Mouse (Mus musculus) hindbrain, embryonic 10.5 days (tissue): Measurements from ENCODE around the gene Tmem108. TPM values are rescaled to one million over a fixed set of nuclear protein-coding genes. Genes with fewer than 3 reads are reported as not detected.
A peak's percentile ranks its signal among the peaks of the same experiment; 100 is the strongest.

ENCODE experiments used
- DNase-seq: peaks from one replicate; pipeline ENCODE4 v3.0.0-alpha.2; 2017; ENCODE audit warnings: low spot score
- H3K27ac ChIP-seq: fragments of 300-500 bp; sonication (generic); 2 replicates; pipeline ENCODE4 v1.5.1; 2016; ENCODE audit warnings: mild to moderate bottlenecking, moderate library complexity
- H3K27me3 ChIP-seq: fragments of 300-500 bp; sonication (generic); 2 replicates; pipeline ENCODE4 v1.6.1; 2016; ENCODE audit warnings: mild to moderate bottlenecking; ENCODE audit not compliant: poor library complexity, insufficient read depth, severe bottlenecking
- H3K36me3 ChIP-seq: fragments of 300-500 bp; sonication (generic); 2 replicates; pipeline ENCODE4 v1.6.1; 2016; ENCODE audit warnings: mild to moderate bottlenecking, moderate library complexity
- H3K4me1 ChIP-seq: fragments of 300-500 bp; sonication (generic); replicated peaks from 2 replicates; pipeline ENCODE4 v1.6.1; 2016; ENCODE audit warnings: mild to moderate bottlenecking
- H3K4me3 ChIP-seq: fragments of 300-500 bp; sonication (generic); 2 replicates; pipeline ENCODE4 v1.5.1; 2016; ENCODE audit warnings: mild to moderate bottlenecking, moderate library complexity
- H3K9me3 ChIP-seq: fragments of 300-500 bp; sonication (generic); 2 replicates; pipeline ENCODE4 v1.6.1; 2016; ENCODE audit warnings: mild to moderate bottlenecking, moderate library complexity
- WGBS: fragments of 180-500 bp; shearing (Covaris S2); methylation state at CpG from one replicate; pipeline ENCODE4 v1.1.7; 2016; 5-methylcytosine and 5-hydroxymethylcytosine counted together
- polyA plus RNA-seq: library from polyadenylated mRNA; unstranded; fragments of >200 nt; fragmentation: Nextera tagmentation; extraction: Ambion mirVana; gene quantifications from 2 replicates; pipeline ENCODE4 v1.2.1, GENCODE M21; 2016

Tmem108 gene
- polyA plus RNA-seq, 1 experiment from 2014 or later: 20.1 TPM

DNA sequence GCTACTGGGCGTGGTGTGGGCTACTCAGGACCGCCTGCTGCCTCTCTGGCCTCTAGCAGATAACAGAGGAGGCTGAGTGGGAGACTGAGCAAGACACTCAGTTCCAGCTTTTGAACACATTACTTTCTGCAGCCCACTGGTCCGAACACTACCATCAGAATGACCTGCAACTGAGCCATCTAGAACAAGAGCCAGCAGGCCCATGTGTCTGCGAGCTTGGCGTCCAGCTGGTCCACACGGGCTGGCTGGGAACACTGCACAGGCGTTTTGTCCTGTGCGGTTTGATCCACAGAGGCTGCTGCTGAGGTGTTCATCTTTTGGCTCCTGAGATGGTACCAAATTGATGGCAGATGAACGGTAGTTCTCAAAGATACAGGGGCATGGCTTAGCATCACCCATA is 196.5 kb downstream of the Tmem108 start:
- H3K27me3 ChIP-seq: 0 out of 2 replicates have a peak, but pooled peaks cover 8% of the 10 kb centered on the region
- H3K4me1 ChIP-seq: peaks cover 28% of the 10 kb centered on the region
- no peak overlapping the region for H3K4me3 ChIP-seq
- no peak for DNase-seq
- no peaks in the 10 kb centered on the region for H3K9me3 ChIP-seq
- 91% methylated on average over 9 of the region's 9 CpGs for WGBS
- no peaks in the 10 kb centered on the region for H3K36me3 ChIP-seq
- no peak overlapping the region for H3K27ac ChIP-seq

DNA sequence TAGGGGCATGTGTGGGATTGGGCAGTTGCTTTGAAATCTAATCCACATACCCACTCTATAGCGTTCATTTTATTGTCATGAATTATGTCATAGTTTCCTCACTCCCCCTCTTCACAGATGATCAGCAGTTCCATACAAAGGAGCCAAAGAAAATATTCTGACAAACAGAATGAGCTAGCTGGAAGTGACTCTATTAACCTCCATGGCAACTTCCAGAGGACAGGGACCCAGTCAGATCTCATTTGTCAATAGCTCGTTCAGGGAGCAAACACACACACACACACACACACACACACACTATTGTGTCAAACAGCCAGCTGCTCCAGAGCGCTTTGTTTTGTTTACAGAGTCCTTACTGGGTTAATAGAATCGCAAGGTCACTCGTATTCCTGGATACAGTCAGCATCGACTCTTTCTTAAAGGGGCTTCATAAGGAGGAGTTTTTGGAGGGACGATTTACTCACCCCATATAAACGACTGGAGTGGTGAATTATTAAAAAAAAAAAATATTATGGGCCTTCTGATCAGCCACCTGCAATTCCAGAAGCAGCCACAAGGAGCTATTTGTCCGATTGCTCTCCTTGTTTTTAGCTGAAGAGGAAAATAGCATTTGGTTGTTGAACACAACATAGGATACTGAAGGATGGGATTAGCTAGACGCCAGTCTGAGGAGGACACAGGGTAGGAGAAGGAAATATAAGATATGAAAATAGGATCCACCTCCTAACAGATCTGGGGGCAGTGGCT is 197.6 kb downstream of the Tmem108 start:
- peak overlapping the region; percentile 57 for H3K27ac ChIP-seq

DNA sequence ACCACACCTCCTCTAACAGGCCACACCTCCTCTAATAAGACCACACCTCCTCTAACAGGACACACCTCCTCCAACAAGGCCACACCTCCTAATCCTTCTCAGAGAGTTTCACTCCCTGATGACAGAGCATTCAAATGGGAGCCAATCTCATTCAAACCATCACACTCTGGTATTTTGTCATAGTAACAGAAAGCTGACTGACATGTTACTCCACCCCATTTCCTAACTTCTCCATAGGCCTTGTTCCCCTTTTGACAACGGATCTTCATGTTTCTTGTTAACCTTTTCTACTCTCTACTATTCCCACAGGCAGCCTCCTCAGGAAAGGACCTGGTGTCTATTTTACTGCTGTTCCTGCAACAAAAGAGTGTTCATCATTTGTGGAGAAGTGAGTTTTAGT is 199.6 kb downstream of the Tmem108 start:
- Histone ChIP-seq H3K4me3 (no peak overlapping the region), H3K27ac (no peak overlapping the region), H3K27me3 (peaks cover 13% of the 10 kb centered on the region; the same call in 1 of the 2 replicates), H3K36me3 (no peaks in the 10 kb centered on the region), H3K9me3 (no peaks in the 10 kb centered on the region), H3K4me1 (peaks cover 32% of the 10 kb centered on the region)
- no peak for DNase-seq
- WGBS: 88% methylated on average over 1 of the region's 1 CpGs

More for the DNA sequence above, 197.6 kb downstream of the Tmem108 start:
- DNase-seq: peak; percentile 60
- 0 out of 2 replicates have a peak, but pooled peaks cover 8% of the 10 kb centered on the region for H3K27me3 ChIP-seq
- H3K4me3 ChIP-seq: no peak overlapping the region
- no peaks in the 10 kb centered on the region for H3K9me3 ChIP-seq
- H3K36me3 ChIP-seq: no peaks in the 10 kb centered on the region
- WGBS: 39% methylated on average over 10 of the region's 10 CpGs
- H3K4me1 ChIP-seq: peaks cover 28% of the 10 kb centered on the region

DNA sequence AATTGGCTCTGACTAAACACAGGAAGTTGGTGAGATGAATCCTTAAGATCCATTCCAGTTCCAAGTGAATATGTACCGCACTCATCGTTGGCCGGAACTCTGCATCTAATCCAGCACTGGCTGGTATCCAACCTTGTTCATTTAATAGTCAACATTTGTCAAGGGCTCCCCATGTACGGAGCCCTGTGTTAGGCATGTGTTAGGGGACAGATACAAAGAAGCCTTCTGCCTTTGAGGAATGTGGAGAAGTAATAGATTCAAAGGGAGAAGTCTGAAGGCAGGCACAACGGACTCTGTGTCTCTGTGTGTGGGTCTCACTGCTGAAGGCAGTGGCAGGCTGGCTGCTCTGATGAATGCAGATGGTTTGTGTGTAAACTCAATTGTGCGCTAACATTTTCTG is 202.9 kb downstream of the Tmem108 start:
- 82% methylated on average over 6 of the region's 6 CpGs for WGBS
- Histone ChIP-seq H3K4me1 (peaks cover 25% of the 10 kb centered on the region), H3K4me3 (no peak overlapping the region), H3K27me3 (peaks cover 32% of the 10 kb centered on the region), H3K9me3 (no peaks in the 10 kb centered on the region), H3K36me3 (no peaks in the 10 kb centered on the region), H3K27ac (no peak overlapping the region)
- no peak for DNase-seq

DNA sequence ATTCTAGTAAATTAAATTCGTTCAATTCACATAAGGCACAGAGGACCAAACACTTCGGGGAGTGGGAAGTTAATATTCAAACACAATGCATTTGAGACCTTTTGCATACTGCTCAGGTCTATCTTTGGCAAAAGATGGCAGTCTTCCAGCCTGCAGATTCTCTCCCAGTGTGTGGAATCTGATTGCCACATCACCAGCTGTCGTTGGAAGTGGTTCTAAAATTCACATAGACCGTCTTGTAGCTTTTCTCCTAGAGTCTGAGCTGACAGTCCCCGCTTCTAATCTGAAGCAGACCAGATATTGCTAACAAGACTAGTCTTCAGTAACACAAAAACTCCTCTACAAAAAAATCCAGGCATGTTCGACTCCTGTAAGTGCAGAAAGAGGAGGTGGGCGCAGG is 203.4 kb downstream of the Tmem108 start:
- DNase-seq: no peak
- Histone ChIP-seq H3K27me3 (peaks cover 36% of the 10 kb centered on the region), H3K9me3 (no peaks in the 10 kb centered on the region), H3K27ac (no peak overlapping the region), H3K36me3 (no peaks in the 10 kb centered on the region), H3K4me1 (peaks cover 20% of the 10 kb centered on the region), H3K4me3 (no peak overlapping the region)
- WGBS: 92% methylated on average over 7 of the region's 7 CpGs

DNA sequence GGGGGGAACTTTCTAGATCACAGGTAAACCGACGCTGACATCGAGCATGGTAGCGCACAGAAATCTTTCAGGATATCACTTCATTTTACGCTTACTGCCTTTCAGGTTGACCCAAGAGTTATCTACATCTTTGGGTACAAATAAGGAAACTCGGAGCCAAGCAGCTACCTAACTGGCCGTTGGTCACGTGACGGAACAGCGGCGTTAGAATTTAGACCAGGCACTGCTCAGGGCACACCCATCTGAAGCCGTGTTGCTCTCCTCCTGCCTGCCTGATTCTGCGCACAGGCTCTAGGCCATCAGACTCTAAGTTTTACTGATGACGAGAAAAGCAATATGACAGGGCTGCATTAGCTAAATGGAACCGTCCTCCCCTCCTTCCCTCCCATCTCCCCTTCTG is 204.6 kb downstream of the Tmem108 start:
- no peak overlapping the region for H3K27ac ChIP-seq
- 92% methylated on average over 15 of the region's 15 CpGs for WGBS
- H3K4me3 ChIP-seq: no peak overlapping the region
- H3K27me3 ChIP-seq: peaks cover 47% of the 10 kb centered on the region
- no peak for DNase-seq
- no peaks in the 10 kb centered on the region for H3K9me3 ChIP-seq
- peaks cover 18% of the 10 kb centered on the region for H3K4me1 ChIP-seq
- H3K36me3 ChIP-seq: no peaks in the 10 kb centered on the region

DNA sequence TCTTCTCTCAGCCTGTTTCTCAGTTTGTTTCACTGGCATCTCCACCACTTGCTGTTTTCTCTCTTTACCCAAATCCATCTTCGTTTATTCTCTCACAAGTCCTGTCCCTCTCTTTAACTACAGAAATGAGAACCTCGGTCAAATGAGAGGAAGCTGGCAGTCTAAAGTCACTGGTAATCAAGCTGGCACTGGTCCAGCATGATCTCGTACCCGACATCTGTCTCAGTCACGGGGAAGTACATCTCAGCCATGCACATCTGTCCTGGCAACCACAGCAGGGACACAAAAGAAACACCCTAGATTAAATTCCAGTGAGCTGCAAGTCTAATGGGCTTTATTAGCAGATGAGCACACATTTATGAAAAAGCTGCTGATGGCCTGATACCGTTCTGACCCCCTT is 206.3 kb downstream of the Tmem108 start:
- Histone ChIP-seq H3K4me3 (no peak overlapping the region), H3K27me3 (peaks cover 53% of the 10 kb centered on the region), H3K27ac (0 out of 2 replicates have a peak overlapping the region, but pooled peaks have one; percentile 5), H3K9me3 (no peaks in the 10 kb centered on the region), H3K36me3 (no peaks in the 10 kb centered on the region), H3K4me1 (peaks cover 33% of the 10 kb centered on the region)
- no peak for DNase-seq
- WGBS: 80% methylated on average over 6 of the region's 6 CpGs

DNA sequence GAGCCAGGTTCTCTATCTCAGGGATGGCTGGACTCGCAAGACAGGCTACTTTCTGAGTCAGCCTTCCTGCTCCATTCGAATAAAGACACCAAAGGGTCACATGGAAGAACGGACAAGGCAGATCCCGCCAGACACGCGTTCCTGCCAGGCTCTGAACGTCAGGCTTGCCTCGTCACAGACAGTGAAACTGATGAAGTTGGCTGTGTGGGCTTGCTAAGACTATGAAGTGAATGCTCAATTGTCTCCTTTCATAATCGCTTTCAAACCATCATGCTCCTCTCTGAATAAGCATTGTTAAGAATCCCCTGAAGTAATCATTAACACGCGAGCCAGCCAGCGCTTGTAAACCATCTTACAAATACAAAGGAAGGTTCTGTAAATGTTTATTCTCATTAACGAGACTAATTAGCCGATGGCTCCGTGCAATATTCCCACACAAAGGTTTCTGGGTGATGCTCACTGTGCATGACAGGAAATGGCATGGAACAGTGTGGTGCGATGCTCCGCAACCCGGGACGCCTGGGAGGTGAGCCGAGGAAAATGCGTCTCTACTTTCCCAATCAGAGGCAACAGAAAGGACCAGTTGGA is 210.9 kb downstream of the Tmem108 start:
- WGBS: 39% methylated on average over 21 of the region's 21 CpGs
- Histone ChIP-seq H3K4me3 (peak overlapping the region; percentile 3; the same call in 1 of the 2 replicates), H3K4me1 (peaks cover 33% of the 10 kb centered on the region), H3K27me3 (peaks cover 63% of the 10 kb centered on the region), H3K27ac (peak overlapping the region; percentile 54), H3K36me3 (no peaks in the 10 kb centered on the region), H3K9me3 (no peaks in the 10 kb centered on the region)
- DNase-seq: no peak

DNA sequence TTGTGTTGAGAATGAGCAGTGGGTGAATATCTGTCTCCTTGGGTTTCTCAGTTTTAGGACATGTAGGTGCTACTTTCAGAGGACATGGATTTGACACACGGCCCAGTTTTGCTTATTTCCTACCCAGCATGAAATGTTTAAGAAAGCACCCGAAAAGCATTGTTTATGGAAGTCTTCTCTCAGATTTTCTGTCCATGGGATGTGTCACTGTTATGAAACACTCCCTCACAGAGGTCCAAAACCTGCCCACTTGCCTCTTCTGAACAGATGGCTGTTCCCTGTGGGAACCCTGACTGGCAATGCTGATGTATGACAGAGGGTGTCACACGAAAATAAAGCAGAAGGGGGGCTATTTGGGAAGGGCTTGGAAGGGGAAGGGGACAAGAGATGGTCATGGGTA is 212.5 kb downstream of the Tmem108 start:
- Histone ChIP-seq H3K9me3 (no peaks in the 10 kb centered on the region), H3K36me3 (no peaks in the 10 kb centered on the region), H3K27ac (no peak overlapping the region), H3K4me3 (no peak overlapping the region), H3K27me3 (peaks cover 47% of the 10 kb centered on the region), H3K4me1 (peaks cover 42% of the 10 kb centered on the region)
- DNase-seq: no peak
- WGBS: 64% methylated on average over 3 of the region's 3 CpGs

DNA sequence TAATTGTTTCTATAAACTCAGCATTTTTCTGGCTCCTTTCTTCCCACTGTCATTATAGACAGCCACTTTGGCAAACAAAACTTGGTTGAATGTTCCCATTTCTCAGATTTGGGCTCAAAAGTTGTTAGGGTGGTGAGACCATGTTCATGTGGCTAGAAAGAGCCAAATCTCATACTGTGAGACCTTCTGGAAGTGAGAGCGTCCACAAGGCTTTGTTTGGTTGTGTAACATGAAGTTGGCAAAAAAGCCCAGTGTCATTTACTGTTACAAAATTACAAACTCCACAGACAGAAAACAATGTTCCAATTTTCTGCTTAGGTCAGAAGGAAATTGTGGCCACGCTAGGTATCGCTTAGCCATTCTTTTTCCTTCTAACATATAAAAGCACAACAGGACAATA is 213.0 kb downstream of the Tmem108 start:
- Histone ChIP-seq H3K27me3 (peaks cover 42% of the 10 kb centered on the region), H3K4me3 (no peak overlapping the region), H3K9me3 (no peaks in the 10 kb centered on the region), H3K27ac (no peak overlapping the region), H3K4me1 (peaks cover 46% of the 10 kb centered on the region), H3K36me3 (no peaks in the 10 kb centered on the region)
- DNase-seq: no peak
- 92% methylated on average over 3 of the region's 3 CpGs for WGBS

DNA sequence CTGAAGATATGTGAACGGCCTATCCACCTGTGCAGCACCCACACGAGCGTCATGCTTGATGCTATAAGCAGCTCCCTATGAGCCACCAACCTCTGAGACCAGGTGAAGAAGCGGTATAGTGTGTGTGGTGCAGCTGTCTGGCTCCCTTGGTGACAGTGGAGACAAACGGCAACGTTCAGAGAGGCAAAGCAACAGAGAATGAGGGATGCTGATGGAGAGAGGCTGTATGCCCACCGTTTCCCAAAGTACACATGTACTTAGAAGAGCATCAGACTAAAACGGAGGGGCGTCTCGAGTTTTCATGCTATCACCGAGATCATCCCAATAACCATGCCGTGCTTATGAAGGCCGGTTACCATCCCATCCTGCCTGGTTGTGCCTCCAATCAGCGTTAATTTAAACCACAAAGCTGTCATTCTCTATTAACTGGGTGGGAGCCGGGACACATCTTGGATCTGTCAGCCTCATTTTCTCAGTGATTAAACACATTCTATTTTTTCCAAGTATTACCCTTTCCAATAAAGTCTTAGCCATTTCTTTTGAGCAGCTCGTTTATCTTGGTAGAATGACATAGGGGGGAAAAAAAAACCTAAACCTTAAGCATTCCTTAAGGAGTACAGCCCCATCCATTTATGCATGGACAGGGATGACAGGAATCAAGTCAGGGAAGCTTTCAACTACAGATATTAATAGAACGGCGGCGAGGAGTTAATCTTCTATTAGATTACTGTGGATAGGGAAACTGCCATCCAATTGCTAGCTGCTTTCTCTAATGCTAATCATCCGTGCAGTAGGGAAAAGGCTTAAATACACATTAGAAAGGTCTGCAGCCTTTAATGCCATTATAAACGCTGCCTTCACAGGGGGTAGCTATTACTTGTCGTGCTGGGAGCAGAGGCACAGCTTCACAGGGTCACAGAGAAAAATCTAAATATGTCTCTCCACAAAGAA is 214.7 kb downstream of the Tmem108 start:
- no peak for DNase-seq
- H3K9me3 ChIP-seq: no peaks in the 10 kb centered on the region
- H3K4me3 ChIP-seq: no peak overlapping the region
- no peaks in the 10 kb centered on the region for H3K36me3 ChIP-seq
- H3K4me1 ChIP-seq: peaks cover 50% of the 10 kb centered on the region
- H3K27me3 ChIP-seq: peaks cover 26% of the 10 kb centered on the region
- WGBS: 72% methylated on average over 22 of the region's 22 CpGs
- no peak overlapping the region for H3K27ac ChIP-seq

DNA sequence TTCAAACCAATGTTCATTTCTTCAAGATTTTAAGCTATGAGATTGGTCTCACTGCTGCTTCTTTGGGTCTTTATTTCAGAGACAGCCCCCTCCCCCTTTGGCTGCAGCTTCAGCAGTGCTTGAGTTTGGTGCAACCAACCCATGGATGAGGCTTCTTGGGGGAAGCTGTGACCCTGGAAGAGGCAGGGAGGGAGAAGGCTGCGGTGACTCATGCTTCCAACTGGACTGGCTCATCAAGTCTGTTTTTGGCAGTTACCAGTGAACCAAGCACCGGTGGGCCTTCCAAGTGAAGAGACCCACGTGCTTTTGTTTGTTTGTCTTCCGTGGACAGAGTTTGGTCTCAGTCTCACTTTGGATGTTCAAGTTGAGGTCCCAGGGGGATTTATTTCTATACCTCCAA is 215.9 kb downstream of the Tmem108 start:
- H3K27me3 ChIP-seq: peaks cover 22% of the 10 kb centered on the region
- no peak overlapping the region for H3K27ac ChIP-seq
- no peak for DNase-seq
- WGBS: 88% methylated on average over 4 of the region's 4 CpGs
- H3K4me1 ChIP-seq: peaks cover 46% of the 10 kb centered on the region
- H3K36me3 ChIP-seq: no peaks in the 10 kb centered on the region
- no peak overlapping the region for H3K4me3 ChIP-seq
- no peaks in the 10 kb centered on the region for H3K9me3 ChIP-seq
